Mouse (Mus musculus) heart, embryonic 14.5 days (tissue): ENCODE results near the gene Stard9. TPM values are rescaled to one million over a fixed set of nuclear protein-coding genes. Genes with fewer than 3 reads are reported as not detected.

ENCODE experiments used
- ATAC-seq: fragments of 200-750 bp; cut with Nextera tagmentation; 2 replicates; pipeline ENCODE4 v1.8.0; 2017; ENCODE audit warnings: low read depth, moderate TSS enrichment; ENCODE audit not compliant: insufficient number of reproducible peaks, insufficient read depth, low FRiP score
- H3K27ac ChIP-seq, 2 experiments: fragments of 200-500 bp in 1 of 2; fragments of 300-500 bp in 1 of 2; sonication (generic) in 1 of 2; replicated peaks in 1 of 2; 2 replicates each; pipeline ENCODE4 v1.5.1; 2012 to 2014; ENCODE audit warnings: low read depth in 2 of 2, low read length in 2 of 2, control low read depth in 1 of 2, mild to moderate bottlenecking in 1 of 2, mixed read lengths in 1 of 2; ENCODE audit not compliant: control insufficient read depth in 1 of 2, insufficient read depth in 1 of 2
- H3K27me3 ChIP-seq: fragments of 300-500 bp; sonication (generic); 2 replicates; pipeline ENCODE4 v1.6.1; 2014; ENCODE audit warnings: mild to moderate bottlenecking, low read length, control low read depth; ENCODE audit not compliant: control insufficient read depth, insufficient read depth
- H3K36me3 ChIP-seq: fragments of 300-500 bp; sonication (generic); 2 replicates; pipeline ENCODE4 v1.6.1; 2014; ENCODE audit warnings: mild to moderate bottlenecking, control low read depth, low read length, mixed read lengths; ENCODE audit not compliant: control insufficient read depth, insufficient read depth
- H3K4me1 ChIP-seq, 2 experiments: fragments of 200-500 bp in 1 of 2; fragments of 300-500 bp in 1 of 2; sonication (generic) in 1 of 2; 2 replicates each; pipeline ENCODE4 v1.6.1; 2012 to 2014; ENCODE audit warnings: low read length in 2 of 2, control low read depth in 1 of 2, mixed read lengths in 1 of 2; ENCODE audit not compliant: control insufficient read depth in 2 of 2, insufficient read depth in 2 of 2
- H3K4me2 ChIP-seq: fragments of 300-500 bp; sonication (generic); 2 replicates; pipeline ENCODE4 v1.6.1; 2014; ENCODE audit warnings: mild to moderate bottlenecking, low read length
- H3K4me3 ChIP-seq, 2 experiments: fragments of 200-500 bp in 1 of 2; fragments of 300-500 bp in 1 of 2; sonication (generic) in 1 of 2; 2 replicates each; pipeline ENCODE4 v1.5.1; 2012 to 2014; ENCODE audit warnings: low read length in 2 of 2, mild to moderate bottlenecking in 2 of 2, control low read depth in 1 of 2, low read depth in 1 of 2, moderate library complexity in 1 of 2; ENCODE audit not compliant: control insufficient read depth in 1 of 2, insufficient read depth in 1 of 2
- H3K9ac ChIP-seq: fragments of 300-500 bp; sonication (generic); 2 replicates; pipeline ENCODE4 v1.6.1; 2014; ENCODE audit warnings: mild to moderate bottlenecking, low read length
- H3K9me3 ChIP-seq: fragments of 300-500 bp; sonication (generic); 2 replicates; pipeline ENCODE4 v1.6.1; 2016; ENCODE audit warnings: low read length, control low read depth; ENCODE audit not compliant: control insufficient read depth
- WGBS: fragments of 180-500 bp; shearing (Covaris S2); extraction: QIAGEN DNeasy Blood & Tissue Kit; methylation state at CpG from one replicate; pipeline ENCODE4 v1.1.7; 2014; 5-methylcytosine and 5-hydroxymethylcytosine counted together
- polyA plus RNA-seq: library from polyadenylated mRNA; unstranded; fragments of >200 nt; fragmentation: Nextera tagmentation; extraction: Ambion mirVana; gene quantifications from 2 replicates; pipeline ENCODE4 v1.2.1, GENCODE M21; 2014

Gene Stard9
- polyA plus RNA-seq, 1 experiment from 2014 or later: 5.7 TPM

GRCm38 (mm10) chr2:120713441-120713840 lies 84.5 kb downstream of the Stard9 start:
- 94% methylated on average over 3 of the region's 3 CpGs for WGBS
- ATAC-seq: no peak
- no peaks in the 10 kb centered on the region for H3K4me1 ChIP-seq
- no peak overlapping the region for H3K27ac ChIP-seq
- no peaks in the 10 kb centered on the region for H3K27me3 ChIP-seq
- no peak overlapping the region for H3K4me2 ChIP-seq
- peaks cover 68% of the 10 kb centered on the region for H3K36me3 ChIP-seq
- no peaks in the 10 kb centered on the region for H3K9me3 ChIP-seq
- no peak overlapping the region for H3K4me3 ChIP-seq
- no peak overlapping the region for H3K9ac ChIP-seq

GRCm38 (mm10) chr2:120718496-120718895 lies 89.6 kb downstream of the Stard9 start:
- Histone ChIP-seq H3K9me3 (no peaks in the 10 kb centered on the region), H3K9ac (no peak overlapping the region), H3K4me2 (no peak overlapping the region), H3K4me3 (no peak overlapping the region), H3K4me1 (peaks cover 0 to 10% of the 10 kb centered on the region in 2 experiments; a peak in 3 of 4 replicates), H3K27ac (no peak overlapping the region), H3K36me3 (peaks cover 98% of the 10 kb centered on the region), H3K27me3 (no peaks in the 10 kb centered on the region)
- no peak for ATAC-seq
- WGBS: 94% methylated on average over 8 of the region's 8 CpGs

- Histone ChIP-seq H3K4me3 (no peak overlapping the region), H3K27ac (no peak overlapping the region), H3K4me1 (peaks cover 6 to 19% of the 10 kb centered on the region in 2 experiments), H3K9me3 (no peaks in the 10 kb centered on the region), H3K9ac (no peak overlapping the region), H3K36me3 (peaks cover 98% of the 10 kb centered on the region), H3K27me3 (no peaks in the 10 kb centered on the region), H3K4me2 (no peak overlapping the region)
- 95% methylated on average over 6 of the region's 6 CpGs for WGBS
- ATAC-seq: no peak
Measured at GRCm38 (mm10) chr2:120720821-120721220, 91.9 kb downstream of the Stard9 start.

- Histone ChIP-seq H3K4me3 (no peak overlapping the region), H3K9ac (no peak overlapping the region), H3K9me3 (no peaks in the 10 kb centered on the region), H3K4me1 (peaks cover 6 to 19% of the 10 kb centered on the region in 2 experiments), H3K27me3 (no peaks in the 10 kb centered on the region), H3K27ac (no peak overlapping the region), H3K36me3 (peaks cover 98% of the 10 kb centered on the region), H3K4me2 (no peak overlapping the region)
- WGBS: 84% methylated on average over 2 of the region's 2 CpGs
- no peak for ATAC-seq
Measured at GRCm38 (mm10) chr2:120721911-120722310, 93.0 kb downstream of the Stard9 start.

GRCm38 (mm10) chr2:120722491-120722890 lies 93.6 kb downstream of the Stard9 start:
- no peak overlapping the region for H3K9ac ChIP-seq
- H3K36me3 ChIP-seq: peaks cover 98% of the 10 kb centered on the region
- 0 out of 2 replicates have a peak, but pooled peaks have one; percentile 48 for ATAC-seq
- no peaks in the 10 kb centered on the region for H3K9me3 ChIP-seq
- no peak overlapping the region for H3K4me2 ChIP-seq
- WGBS: 14% methylated on average over 8 of the region's 8 CpGs
- no peaks in the 10 kb centered on the region for H3K27me3 ChIP-seq
- peaks cover 6 to 19% of the 10 kb centered on the region in 2 experiments for H3K4me1 ChIP-seq
- no peak overlapping the region for H3K4me3 ChIP-seq
- H3K27ac ChIP-seq: peak overlapping the region; percentile 20 to 37; a peak in 3 of 4 replicates

GRCm38 (mm10) chr2:120723621-120724020 lies 94.7 kb downstream of the Stard9 start:
- 74% methylated on average over 4 of the region's 4 CpGs for WGBS

GRCm38 (mm10) chr2:120724176-120724575 lies 95.3 kb downstream of the Stard9 start:
- H3K9ac ChIP-seq: no peak overlapping the region

More at GRCm38 (mm10) chr2:120723621-120724020, 94.7 kb downstream of the Stard9 start:
- Histone ChIP-seq H3K9me3 (no peaks in the 10 kb centered on the region), H3K4me2 (no peak overlapping the region), H3K27me3 (no peaks in the 10 kb centered on the region), H3K9ac (no peak overlapping the region), H3K36me3 (peaks cover 98% of the 10 kb centered on the region), H3K4me3 (no peak overlapping the region), H3K4me1 (peaks cover 6 to 20% of the 10 kb centered on the region in 2 experiments), H3K27ac (no peak overlapping the region; a peak in 1 of 4 replicates)
- ATAC-seq: no peak

More at GRCm38 (mm10) chr2:120724176-120724575, 95.3 kb downstream of the Stard9 start:
- WGBS: 78% methylated on average over 6 of the region's 6 CpGs
- Histone ChIP-seq H3K27ac (no peak overlapping the region; a peak in 2 of 4 replicates), H3K4me2 (no peak overlapping the region), H3K27me3 (no peaks in the 10 kb centered on the region), H3K4me1 (peaks cover 8 to 26% of the 10 kb centered on the region in 2 experiments), H3K36me3 (peaks cover 97% of the 10 kb centered on the region), H3K9me3 (no peaks in the 10 kb centered on the region), H3K4me3 (no peak overlapping the region)
- no peak for ATAC-seq
